16 mouse cellular contexts compared by ENCODE assay signal in genomic region chr13:45266287-45267064, GRCm38 (mm10).
DNase-seq lines count a peak whose midpoint lies in the region; ATAC-seq and TF ChIP-seq lines count a peak whose summit lies in the region.
"Had no signal": no experiment of that assay in that cellular context is flagged by ENCODE, and none has a peak within 500 bp of the region (broad histone marks: within the 10 kb centered on the region; RNA-seq: fewer than 3 reads in every experiment).

No protein-coding gene starts in this region.

- H3K9ac ChIP-seq in intestine, embryonic 14.5 days (ENCODE audit: low read length), result no peak overlapping the region
- no peak overlapping the region for H3K9ac ChIP-seq in intestine, embryonic 16.5 days (ENCODE audit: low read depth, low read length)
- H3K9ac ChIP-seq in lung, postnatal 0 days (replicated peaks; ENCODE audit: low read depth), result no peak overlapping the region
- H3K9ac ChIP-seq: forebrain, embryonic 13.5 days; heart, embryonic 13.5 days; hindbrain, embryonic 14.5 days; midbrain, embryonic 12.5 days had no signal

- no peaks in the 10 kb centered on the region for H3K36me3 ChIP-seq in intestine, embryonic 14.5 days (ENCODE audit: control insufficient read depth, insufficient read depth, low read length)
- no peaks in the 10 kb centered on the region for H3K36me3 ChIP-seq in intestine, embryonic 16.5 days (ENCODE audit: control insufficient read depth, insufficient read depth, low read length)
- H3K36me3 ChIP-seq in lung, postnatal 0 days (ENCODE audit: insufficient read depth, low read length), result no peaks in the 10 kb centered on the region
- H3K36me3 ChIP-seq: heart, embryonic 13.5 days; midbrain, embryonic 12.5 days had no signal

- TF ChIP-seq CTCF in lung, postnatal 0 days (IDR thresholded peaks at IDR 0.05), result no peak

- no peak for TF ChIP-seq EP300 in lung, postnatal 0 days (IDR thresholded peaks at IDR 0.05)

- H3K4me2 ChIP-seq in intestine, embryonic 14.5 days (ENCODE audit: low read length), result no peak overlapping the region
- no peak overlapping the region for H3K4me2 ChIP-seq in intestine, embryonic 16.5 days (ENCODE audit: low read depth, low read length)
- H3K4me2 ChIP-seq in lung, postnatal 0 days (replicated peaks; ENCODE audit: low read depth, low read length), result no peak overlapping the region
- H3K4me2 ChIP-seq: forebrain, embryonic 13.5 days; heart, embryonic 13.5 days; hindbrain, embryonic 14.5 days; midbrain, embryonic 12.5 days had no signal

- H3K4me1 ChIP-seq in intestine, embryonic 14.5 days (replicated peaks; ENCODE audit: control insufficient read depth, insufficient read depth, low read length), result 0 out of 2 replicates have a peak, but pooled peaks cover 6% of the 10 kb centered on the region
- no peaks in the 10 kb centered on the region for H3K4me1 ChIP-seq in intestine, embryonic 16.5 days (ENCODE audit: control insufficient read depth, insufficient read depth, low read length)
- H3K4me1 ChIP-seq in lung, postnatal 0 days (ENCODE audit: insufficient read depth, low read depth, low read length), result no peaks in the 10 kb centered on the region
- peaks cover 13% of the 10 kb centered on the region for H3K4me1 ChIP-seq in brown adipose tissue, adult 24 weeks (ENCODE audit: control insufficient read depth, insufficient read depth, insufficient read length, low read length)
- H3K4me1 ChIP-seq: forebrain, embryonic 13.5 days; heart, embryonic 13.5 days; midbrain, embryonic 12.5 days had no signal

- no peaks in the 10 kb centered on the region for H3K27me3 ChIP-seq in intestine, embryonic 14.5 days (replicated peaks; ENCODE audit: control insufficient read depth, insufficient read depth, low read length)
- no peaks in the 10 kb centered on the region for H3K27me3 ChIP-seq in intestine, embryonic 16.5 days (replicated peaks; ENCODE audit: control insufficient read depth, insufficient read depth, low read length)
- H3K27me3 ChIP-seq in lung, postnatal 0 days (replicated peaks; ENCODE audit: insufficient read depth, low read length), result no peaks in the 10 kb centered on the region
- H3K27me3 ChIP-seq: forebrain, embryonic 13.5 days; heart, embryonic 13.5 days; midbrain, embryonic 12.5 days had no signal

- no peak for ATAC-seq in intestine, embryonic 14.5 days (replicated peaks; ENCODE audit: low FRiP score, low TSS enrichment, low read depth)
- ATAC-seq in intestine, embryonic 16.5 days, result no peak
- ATAC-seq in lung, postnatal 0 days, result no peak
- ATAC-seq in monocyte, adult 5-6 weeks (replicated peaks; ENCODE audit: insufficient number of reproducible peaks, low FRiP score, low TSS enrichment, poor library complexity, severe bottlenecking), result peak; percentile 40; the same call in 1 of the 2 replicates
- ATAC-seq: forebrain, embryonic 13.5 days had no signal

- H3K9me3 ChIP-seq in intestine, embryonic 14.5 days (ENCODE audit: control insufficient read depth, low read length), result no peaks in the 10 kb centered on the region
- no peaks in the 10 kb centered on the region for H3K9me3 ChIP-seq in intestine, embryonic 16.5 days (ENCODE audit: control insufficient read depth, low read length)
- no peaks in the 10 kb centered on the region for H3K9me3 ChIP-seq in lung, postnatal 0 days (ENCODE audit: low read length)
- H3K9me3 ChIP-seq: forebrain, embryonic 13.5 days; heart, embryonic 13.5 days; midbrain, embryonic 12.5 days had no signal

- no peak overlapping the region for H3K4me3 ChIP-seq in intestine, embryonic 14.5 days (ENCODE audit: low read depth, low read length)
- H3K4me3 ChIP-seq in intestine, embryonic 16.5 days (ENCODE audit: low read length), result no peak overlapping the region
- H3K4me3 ChIP-seq in lung, postnatal 0 days (ENCODE audit: low read depth, low read length), result no peak overlapping the region
- H3K4me3 ChIP-seq in brown adipose tissue, adult 24 weeks (ENCODE audit: insufficient read depth, low read depth, low read length), result no peak overlapping the region; the same call in 1 of the 2 replicates
- H3K4me3 ChIP-seq: forebrain, embryonic 13.5 days; heart, embryonic 13.5 days; midbrain, embryonic 12.5 days had no signal

- DNase-seq in intestine, embryonic 14.5 days (ENCODE audit: low spot score), result peak; percentile 48
- peak; percentile 23 for DNase-seq in lung, postnatal 0 days (ENCODE audit: low spot score)
- no peak for DNase-seq in lung, postnatal 14 days
- DNase-seq in retina, postnatal 1 day, result no peak
- DNase-seq: cerebellum, postnatal 25 days; kidney, postnatal 10 days; lung, adult 2 months; thymus, postnatal 25 days had no signal

- no peak overlapping the region; the same call in 1 of the 2 replicates for H3K27ac ChIP-seq in intestine, embryonic 14.5 days (ENCODE audit: low read depth)
- H3K27ac ChIP-seq in intestine, embryonic 16.5 days (ENCODE audit: low read length), result no peak overlapping the region
- no peak overlapping the region for H3K27ac ChIP-seq in lung, postnatal 0 days (ENCODE audit: low read length)
- peak overlapping the region; percentile 90 for H3K27ac ChIP-seq in brown adipose tissue, adult 24 weeks (replicated peaks; ENCODE audit: low read depth, low read length)
- H3K27ac ChIP-seq: forebrain, embryonic 13.5 days; heart, embryonic 13.5 days; hindbrain, embryonic 14.5 days; midbrain, embryonic 12.5 days; stomach, postnatal 0 days had no signal

- 68% methylated on average over 6 of the region's 6 CpGs for WGBS in intestine, embryonic 14.5 days
- WGBS in intestine, embryonic 16.5 days, result 75% methylated on average over 6 of the region's 6 CpGs
- WGBS in lung, postnatal 0 days, result 82% methylated on average over 6 of the region's 6 CpGs

Comparison
In these comparisons a context has a peak if more than half of its experiments do, and no peak if none do; other contexts are left out.
1. DNase-seq: peak in intestine, embryonic 14.5 days (single experiment) and lung, postnatal 0 days (single experiment); none in lung, postnatal 14 days (single experiment) and retina, postnatal 1 day (single experiment).